Mouse (Mus musculus) embryo, embryonic 10 days (tissue): Measurements from ENCODE around the gene Shank1.
"Not testable (repeated sequence)": the region's sequence is repeated elsewhere in the genome, so short reads cannot be mapped to it uniquely, and the experiment has no call there.

Source experiments
- DNase-seq: peaks from one replicate; pipeline ENCODE4 v3.0.0-alpha.2; 2015; ENCODE audit warnings: low spot score

The Shank1 gene

GRCm38 (mm10) chr7:44309475-44310284 lies at the start of gene Shank1:
Gene Shank1 (plus strand): TSS chr7:44310253.
- DNase-seq, result no peak

- no peak for DNase-seq
Observed at GRCm38 (mm10) chr7:44260410-44260809, 49.6 kb upstream of the Shank1 start.

DNA sequence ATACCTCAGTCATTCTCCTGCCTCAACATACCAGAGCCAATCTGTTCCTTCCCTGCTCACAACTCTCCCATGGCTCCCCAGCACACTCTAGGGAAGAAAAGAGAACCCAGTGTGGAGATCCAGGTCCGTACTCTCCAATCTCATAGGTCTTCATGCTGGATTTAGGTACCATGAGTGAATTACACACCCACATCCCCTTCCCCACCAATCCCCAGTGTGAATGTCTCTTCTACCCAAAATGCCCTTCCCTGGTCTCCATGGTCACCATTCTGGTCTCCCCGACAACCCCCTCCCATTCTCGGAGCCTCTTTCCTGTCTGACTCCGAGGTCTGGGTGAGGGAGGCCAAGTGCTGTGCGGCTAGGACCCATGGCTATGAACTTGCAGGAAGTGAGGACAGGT lies 48.9 kb upstream of the Shank1 start, which contains the start of gene Gm15517:
Gene Gm15517, plus strand, starts transcription at position 301 of the 400 bp plus-strand sequence.
- no peak for DNase-seq

GRCm38 (mm10) chr7:44262791-44263643 lies 47.0 kb upstream of the Shank1 start:
- peak; percentile 97 for DNase-seq

GRCm38 (mm10) chr7:44268117-44268516 lies 41.9 kb upstream of the Shank1 start:
- DNase-seq, result no peak

GRCm38 (mm10) chr7:44269397-44269796 lies 40.7 kb upstream of the Shank1 start:
- DNase-seq, result no peak

DNA sequence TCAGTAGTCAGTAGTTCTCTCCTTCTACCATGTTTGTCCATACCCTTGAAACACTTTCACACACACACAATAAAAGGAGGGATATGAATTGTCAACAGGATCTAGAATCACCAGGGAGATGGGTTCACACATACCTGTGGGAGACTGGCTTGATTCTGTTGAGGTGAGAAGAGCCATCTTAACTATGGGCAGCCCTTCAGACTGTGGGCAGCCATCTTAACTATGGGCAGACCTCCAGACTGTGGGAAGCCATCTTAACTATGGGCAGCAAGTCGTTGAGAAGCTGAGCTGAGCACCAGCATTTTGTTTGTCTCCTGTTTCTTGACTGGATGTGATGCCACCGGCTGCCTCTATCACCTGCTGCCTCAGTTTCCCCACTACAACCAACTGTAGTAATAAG lies 38.7 kb upstream of the Shank1 start:
- DNase-seq, result no peak

- no peak for DNase-seq
Observed at GRCm38 (mm10) chr7:44272546-44272945, 37.5 kb upstream of the Shank1 start.

- DNase-seq, result no peak
Observed at GRCm38 (mm10) chr7:44273446-44273845, 36.6 kb upstream of the Shank1 start.

DNA sequence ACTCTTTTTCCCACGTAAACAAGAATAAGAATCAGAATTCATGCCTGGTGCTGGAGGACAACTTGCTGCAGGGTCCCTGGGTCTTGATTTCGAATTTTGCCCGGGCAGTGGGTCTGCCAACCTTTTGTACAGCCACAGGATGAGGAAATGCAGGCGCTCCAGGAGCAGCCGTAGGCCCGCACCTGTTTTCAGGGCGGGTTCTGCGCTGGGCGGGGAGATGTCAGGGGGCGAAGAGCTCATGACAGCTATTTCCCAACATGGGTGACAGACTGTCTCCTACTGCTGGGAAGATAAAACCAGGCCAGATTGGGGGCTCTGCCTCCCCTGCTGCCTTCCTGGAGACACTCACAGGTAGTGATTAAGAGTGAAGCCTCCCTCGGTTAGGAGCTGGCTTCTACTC lies 36.0 kb upstream of the Shank1 start:
- DNase-seq, result no peak

GRCm38 (mm10) chr7:44275546-44275945 lies 34.5 kb upstream of the Shank1 start:
- no peak for DNase-seq

DNA sequence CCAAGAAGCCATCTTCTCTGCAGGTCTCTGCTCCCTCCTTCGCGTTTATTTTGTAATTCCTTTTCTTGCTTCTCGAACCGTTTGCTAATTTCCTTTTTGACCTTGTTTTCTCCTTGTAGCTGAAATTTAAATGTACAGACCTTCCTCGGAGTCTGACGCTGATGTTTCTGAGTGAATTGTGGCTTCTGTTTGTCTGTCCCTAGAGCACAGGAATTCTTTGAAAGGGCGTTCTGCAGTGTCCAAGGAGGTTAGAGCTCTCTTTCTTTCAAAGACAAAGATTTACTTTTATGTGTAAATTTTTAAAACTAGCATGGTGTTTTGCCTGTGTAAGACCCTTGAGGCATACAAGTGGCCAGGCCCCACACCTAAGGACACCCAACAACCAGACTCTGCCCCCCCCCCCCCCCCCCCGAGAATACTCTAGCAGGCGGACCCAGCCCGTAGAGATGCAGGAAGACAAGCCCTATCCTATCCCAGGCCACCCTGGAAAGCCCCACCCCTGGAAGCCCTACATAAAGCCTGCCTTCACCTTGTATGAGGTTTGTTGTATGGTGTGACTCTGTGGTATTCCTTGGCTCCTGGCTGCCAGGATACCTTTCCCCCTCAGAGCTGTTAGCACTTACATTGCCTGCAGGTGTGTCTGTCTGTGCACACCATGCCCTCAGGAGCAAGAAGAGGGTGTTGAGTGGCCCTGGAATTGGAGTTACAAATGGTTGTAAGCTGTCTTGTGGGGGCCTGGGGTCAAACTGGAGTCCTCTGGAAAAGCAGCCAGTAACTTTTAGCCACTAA lies 33.4 kb upstream of the Shank1 start:
- no peak for DNase-seq

GRCm38 (mm10) chr7:44277250-44277622 lies 32.8 kb upstream of the Shank1 start:
- DNase-seq, result peak; percentile 42

GRCm38 (mm10) chr7:44280959-44281358 lies 29.1 kb upstream of the Shank1 start:
- DNase-seq, result no peak

DNA sequence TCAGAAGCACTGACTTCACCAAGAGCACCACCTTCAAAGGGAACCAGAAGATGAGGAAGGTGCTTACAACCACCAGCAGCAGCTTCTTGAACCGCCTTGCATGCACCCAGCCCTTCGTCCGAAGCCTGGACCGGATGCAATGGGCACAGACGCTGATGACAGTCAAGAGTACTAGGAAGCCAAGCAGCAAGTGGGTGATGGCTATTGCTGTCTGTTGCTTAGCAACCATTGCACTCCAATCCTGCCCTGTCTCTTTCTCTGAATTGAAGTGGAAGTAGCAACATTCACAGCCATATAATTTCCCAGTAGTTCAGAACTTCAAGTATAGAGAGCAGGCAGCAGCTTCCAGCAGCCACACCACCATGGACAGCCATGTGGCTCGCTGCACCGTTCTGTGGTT lies 28.5 kb upstream of the Shank1 start:
- no peak for DNase-seq

- DNase-seq, result no peak
Observed at GRCm38 (mm10) chr7:44287760-44288159, 22.3 kb upstream of the Shank1 start.

DNA sequence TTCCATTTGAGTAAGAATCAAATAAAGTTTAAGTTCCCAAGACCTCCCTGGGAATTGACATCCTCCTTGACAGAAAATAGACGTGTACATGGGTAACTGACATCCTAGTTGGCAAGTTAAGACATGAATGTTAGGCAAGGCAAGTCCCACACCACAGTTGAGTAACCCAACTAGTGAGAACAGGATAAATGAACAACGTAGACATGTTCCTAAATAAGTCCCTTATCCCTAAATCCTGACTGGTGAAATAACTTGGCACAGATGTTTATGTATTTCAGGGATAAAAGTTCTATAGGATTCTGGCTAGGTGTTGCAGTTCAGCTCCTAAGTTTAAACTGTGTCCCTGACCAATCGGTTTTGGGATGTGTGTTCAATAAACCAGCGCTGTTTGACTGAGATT lies 19.1 kb upstream of the Shank1 start:
- DNase-seq, result no peak

DNA sequence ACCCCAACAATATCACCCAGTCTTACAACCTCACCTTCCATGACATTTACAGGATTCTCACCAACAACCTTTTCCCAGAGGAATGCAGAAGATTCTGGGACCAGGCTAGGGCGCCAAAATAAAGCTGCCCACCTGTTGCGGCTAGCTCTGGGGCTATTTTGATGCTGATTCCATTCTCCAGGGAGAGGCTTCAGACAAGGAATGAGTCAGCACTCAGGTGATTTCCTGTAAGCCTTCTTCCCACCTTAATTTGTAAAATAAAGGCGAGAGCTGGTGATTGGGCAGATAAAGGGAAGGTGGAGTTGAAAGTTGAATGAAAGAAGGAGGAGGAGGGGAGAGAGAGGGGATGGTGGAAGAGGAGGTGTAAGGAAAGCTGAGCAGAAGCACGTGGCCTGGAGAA lies 18.6 kb upstream of the Shank1 start:
- no peak for DNase-seq

DNA sequence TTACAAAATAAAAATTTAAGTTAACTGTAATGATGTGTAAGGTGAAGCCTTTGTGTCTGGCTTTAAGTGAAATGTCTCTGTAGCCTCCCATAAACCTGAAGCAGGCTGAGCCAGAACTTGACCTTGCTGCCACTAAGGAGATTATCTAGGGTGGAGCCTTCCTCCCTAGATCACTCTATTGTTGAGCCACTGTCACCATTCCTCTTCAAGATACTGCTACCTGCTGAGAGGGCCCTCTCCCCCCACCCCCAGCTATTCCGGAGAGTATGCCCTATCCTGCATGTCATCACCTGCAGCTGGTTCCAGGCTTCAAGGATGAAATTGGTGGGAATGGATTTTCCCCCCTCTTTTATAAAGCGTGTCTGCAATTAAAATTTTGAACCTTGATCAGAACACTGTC lies 12.6 kb upstream of the Shank1 start:
- not testable (repeated sequence) for DNase-seq

DNA sequence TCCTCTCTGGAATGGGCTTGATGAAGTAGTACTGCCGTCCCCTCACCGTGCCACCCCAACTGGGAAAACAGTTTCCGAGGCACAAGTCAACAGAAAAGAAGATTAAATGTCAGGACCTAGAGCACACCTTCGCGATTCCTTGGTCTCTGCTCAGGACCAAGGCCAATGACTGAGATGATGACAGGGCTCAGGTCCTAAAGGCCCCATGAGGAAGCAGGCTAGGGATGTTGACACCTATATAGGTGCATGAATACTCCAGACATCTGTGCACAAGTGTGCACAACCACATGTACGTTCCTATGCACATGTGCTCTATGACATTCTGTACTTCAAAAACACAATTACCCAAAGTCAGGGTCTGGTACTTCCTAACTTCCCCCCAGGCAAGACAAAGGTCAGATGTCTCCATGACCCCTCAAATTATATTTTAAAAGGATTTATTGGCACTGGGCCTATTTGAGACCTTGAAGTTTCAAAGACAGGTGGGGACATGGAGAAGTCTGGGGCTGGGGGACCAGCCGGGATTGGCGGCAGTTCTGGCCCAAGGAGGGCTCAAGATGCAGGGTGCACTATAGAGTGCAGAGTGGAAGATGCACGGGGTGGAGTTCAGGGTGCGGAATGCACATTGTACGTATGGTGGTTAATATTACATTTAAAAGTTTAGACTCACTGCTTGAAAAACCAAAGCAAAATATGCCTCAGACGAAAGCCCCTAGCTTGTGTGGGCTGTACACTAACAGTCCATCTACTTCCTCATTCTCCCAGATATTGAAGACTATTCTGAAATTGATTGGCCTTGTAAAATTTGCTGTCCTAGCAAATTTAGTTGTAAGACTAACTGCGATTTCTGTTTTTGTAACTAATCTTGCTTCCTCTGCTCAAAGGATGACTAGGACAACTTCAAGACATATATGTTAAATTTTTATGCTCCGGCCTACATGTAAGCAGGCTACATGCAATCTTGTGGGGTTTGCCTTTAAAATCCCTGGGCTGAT lies 6.4 kb upstream of the Shank1 start:
- DNase-seq, result no peak

- no peak for DNase-seq
Observed at GRCm38 (mm10) chr7:44304463-44304774, 5.6 kb upstream of the Shank1 start.
